In genomic region chr2:160740521-160741156, GRCm38 (mm10) we compare ENCODE assay signal across 9 mouse cellular contexts. TPM values are rescaled to one million over a fixed set of nuclear protein-coding genes. Genes with fewer than 3 reads are reported as not detected.
DNase-seq lines count a peak whose midpoint lies in the region; ATAC-seq and TF ChIP-seq lines count a peak whose summit lies in the region.
"Had no signal": no experiment of that assay in that cellular context is flagged by ENCODE, and none has a peak within 500 bp of the region (broad histone marks: within the 10 kb centered on the region; RNA-seq: fewer than 3 reads in every experiment).

No protein-coding gene starts in this region.

- H3K36me3 ChIP-seq in forebrain, embryonic 10.5 days (replicated peaks): peaks cover 83% of the 10 kb centered on the region
- H3K36me3 ChIP-seq in forebrain, embryonic 11.5 days (ENCODE audit: control insufficient read depth, insufficient read depth, low read length): no peaks in the 10 kb centered on the region; the same call in 1 of the 2 replicates
- H3K36me3 ChIP-seq in lung, embryonic 14.5 days (ENCODE audit: insufficient read depth): peaks cover 51% of the 10 kb centered on the region
- H3K36me3 ChIP-seq in forebrain, embryonic 15.5 days: peaks cover 9% of the 10 kb centered on the region; the same call in 1 of the 2 replicates

- peaks cover 42% of the 10 kb centered on the region for H3K4me1 ChIP-seq in forebrain, embryonic 10.5 days
- 0 out of 2 replicates have a peak, but pooled peaks cover 3% of the 10 kb centered on the region for H3K4me1 ChIP-seq in forebrain, embryonic 11.5 days (replicated peaks; ENCODE audit: control insufficient read depth, insufficient read depth, low read length)
- peaks cover 12% of the 10 kb centered on the region; the same call in 1 of the 2 replicates for H3K4me1 ChIP-seq in lung, embryonic 14.5 days (ENCODE audit: insufficient read depth)
- H3K4me1 ChIP-seq in lung, adult 2 months (ENCODE audit: control insufficient read depth, insufficient read depth, low read length): peaks cover 67% of the 10 kb centered on the region
- peaks cover 68% of the 10 kb centered on the region for H3K4me1 ChIP-seq in forebrain, embryonic 15.5 days

- TF ChIP-seq POLR2A in lung, adult 2 months (IDR thresholded peaks at IDR 0.05; ENCODE audit: borderline replicate concordance, extremely low read depth, low read depth, low read length): no peak

- 0 out of 2 replicates have a peak overlapping the region, but pooled peaks have one; percentile 20 for H3K27ac ChIP-seq in forebrain, embryonic 10.5 days
- H3K27ac ChIP-seq in forebrain, embryonic 11.5 days (ENCODE audit: low read depth, low read length): no peak overlapping the region
- peak overlapping the region; percentile 56; the same call in 1 of the 2 replicates for H3K27ac ChIP-seq in lung, embryonic 14.5 days (ENCODE audit: low read depth)
- H3K27ac ChIP-seq in forebrain, embryonic 15.5 days (replicated peaks): peak overlapping the region; percentile 52

- WGBS in forebrain, embryonic 10.5 days: 76% methylated on average over 11 of the region's 11 CpGs
- WGBS in forebrain, embryonic 11.5 days: 73% methylated on average over 11 of the region's 11 CpGs
- WGBS in lung, embryonic 14.5 days: 71% methylated on average over 11 of the region's 11 CpGs
- WGBS in lung, adult 2 months: 33% methylated on average over 11 of the region's 11 CpGs
- WGBS in forebrain, embryonic 15.5 days: 31% methylated on average over 11 of the region's 11 CpGs

- no peak for ATAC-seq in forebrain, embryonic 11.5 days (replicated peaks; ENCODE audit: low FRiP score)
- no peak for ATAC-seq in lung, embryonic 14.5 days (ENCODE audit: insufficient read depth)
- ATAC-seq in forebrain, embryonic 15.5 days (replicated peaks): peak; percentile 69

- no peak for TF ChIP-seq CTCF in lung, embryonic 14.5 days (IDR thresholded peaks at IDR 0.05; ENCODE audit: low read depth)
- TF ChIP-seq CTCF in lung, adult 2 months (IDR thresholded peaks at IDR 0.05; ENCODE audit: insufficient read depth, low read length): no peak

- H3K9me3 ChIP-seq in forebrain, embryonic 10.5 days: no peaks in the 10 kb centered on the region
- no peaks in the 10 kb centered on the region for H3K9me3 ChIP-seq in forebrain, embryonic 11.5 days (ENCODE audit: control insufficient read depth, low read length)
- no peaks in the 10 kb centered on the region for H3K9me3 ChIP-seq in lung, embryonic 14.5 days (ENCODE audit: low read depth, low read length)
- no peaks in the 10 kb centered on the region for H3K9me3 ChIP-seq in forebrain, embryonic 15.5 days
- H3K9me3 ChIP-seq: stomach, embryonic 15.5 days had no signal

- H3K9ac ChIP-seq in forebrain, embryonic 11.5 days (ENCODE audit: low read length): no peak overlapping the region
- H3K9ac ChIP-seq in lung, embryonic 14.5 days: no peak overlapping the region
- no peak overlapping the region; the same call in 1 of the 2 replicates for H3K9ac ChIP-seq in forebrain, embryonic 15.5 days (replicated peaks)
- H3K9ac ChIP-seq: stomach, embryonic 15.5 days had no signal

- H3K4me3 ChIP-seq in forebrain, embryonic 10.5 days: no peak overlapping the region
- H3K4me3 ChIP-seq in forebrain, embryonic 11.5 days (ENCODE audit: low read depth, low read length): no peak overlapping the region
- H3K4me3 ChIP-seq in lung, embryonic 14.5 days (ENCODE audit: low read depth, low read length): no peak overlapping the region
- no peak overlapping the region for H3K4me3 ChIP-seq in lung, adult 2 months (replicated peaks; ENCODE audit: extremely low read depth, low read depth, low read length)
- H3K4me3 ChIP-seq in forebrain, embryonic 15.5 days: no peak overlapping the region
- H3K4me3 ChIP-seq: stomach, embryonic 15.5 days had no signal

- H3K4me2 ChIP-seq in forebrain, embryonic 11.5 days (ENCODE audit: low read depth, low read length, severe bottlenecking): no peak overlapping the region
- H3K4me2 ChIP-seq in lung, embryonic 14.5 days: no peak overlapping the region
- no peak overlapping the region for H3K4me2 ChIP-seq in forebrain, embryonic 15.5 days (replicated peaks)
- H3K4me2 ChIP-seq: stomach, embryonic 15.5 days had no signal

- H3K27me3 ChIP-seq in forebrain, embryonic 10.5 days (ENCODE audit: poor library complexity, severe bottlenecking): no peaks in the 10 kb centered on the region
- H3K27me3 ChIP-seq in forebrain, embryonic 11.5 days (ENCODE audit: control insufficient read depth, insufficient read depth, low read length): no peaks in the 10 kb centered on the region
- H3K27me3 ChIP-seq in lung, embryonic 14.5 days (ENCODE audit: insufficient read depth, low read length): no peaks in the 10 kb centered on the region
- H3K27me3 ChIP-seq in forebrain, embryonic 15.5 days: no peaks in the 10 kb centered on the region
- H3K27me3 ChIP-seq: stomach, embryonic 15.5 days had no signal

- DNase-seq in forebrain, embryonic 10.5 days (ENCODE audit: extremely low spot score, low spot score): no peak
- no peak for DNase-seq in forebrain, embryonic 11.5 days (ENCODE audit: low spot score)
- no peak for DNase-seq in lung, embryonic 14.5 days
- DNase-seq in lung, adult 2 months: no peak
- DNase-seq in retina, postnatal 1 day: peak; percentile 55
- DNase-seq in frontal cortex, postnatal 14 days (ENCODE audit: low spot score in 2 of 2): no peak
- DNase-seq in testis, postnatal 10 days (ENCODE audit: low spot score): no peak

RNA-seq across cellular contexts. Expression of gene Plcg1, which starts 9.5 kb away (rescaled TPM):
- 59.3 and 61.7 TPM in 2 replicates for polyA plus RNA-seq in forebrain, embryonic 10.5 days (2016; fragmentation: Nextera tagmentation; extraction: Ambion mirVana)
- 80.7 and 80.8 TPM in 2 replicates for polyA plus RNA-seq in forebrain, embryonic 11.5 days (2014; fragmentation: Nextera tagmentation; extraction: Ambion mirVana)
- 61.3 and 68.8 TPM in 2 replicates for polyA plus RNA-seq in lung, embryonic 14.5 days (2014; fragmentation: Nextera tagmentation; extraction: Ambion mirVana)
- 127 and 135 TPM in 2 replicates for polyA plus RNA-seq in lung, adult 2 months (2012; rRNA removed)
- polyA plus RNA-seq in forebrain, embryonic 15.5 days (2015; fragmentation: Nextera tagmentation; extraction: Ambion mirVana): 80.5 and 82.2 TPM in 2 replicates
